Mouse (Mus musculus) cerebellum, adult (tissue): ENCODE results near the gene Zswim3.
"Not testable (repeated sequence)": the region's sequence is repeated elsewhere in the genome, so short reads cannot be mapped to it uniquely, and the experiment has no call there.

Experiments
- ATAC-seq: cut with Nextera tagmentation; 2 replicates; pipeline ENCODE4 v1.9.2; 2017; ENCODE audit warnings: mild to moderate bottlenecking, moderate library complexity, mixed read lengths; ENCODE audit not compliant: insufficient number of reproducible peaks, low FRiP score, low TSS enrichment

Gene Zswim3

DNA sequence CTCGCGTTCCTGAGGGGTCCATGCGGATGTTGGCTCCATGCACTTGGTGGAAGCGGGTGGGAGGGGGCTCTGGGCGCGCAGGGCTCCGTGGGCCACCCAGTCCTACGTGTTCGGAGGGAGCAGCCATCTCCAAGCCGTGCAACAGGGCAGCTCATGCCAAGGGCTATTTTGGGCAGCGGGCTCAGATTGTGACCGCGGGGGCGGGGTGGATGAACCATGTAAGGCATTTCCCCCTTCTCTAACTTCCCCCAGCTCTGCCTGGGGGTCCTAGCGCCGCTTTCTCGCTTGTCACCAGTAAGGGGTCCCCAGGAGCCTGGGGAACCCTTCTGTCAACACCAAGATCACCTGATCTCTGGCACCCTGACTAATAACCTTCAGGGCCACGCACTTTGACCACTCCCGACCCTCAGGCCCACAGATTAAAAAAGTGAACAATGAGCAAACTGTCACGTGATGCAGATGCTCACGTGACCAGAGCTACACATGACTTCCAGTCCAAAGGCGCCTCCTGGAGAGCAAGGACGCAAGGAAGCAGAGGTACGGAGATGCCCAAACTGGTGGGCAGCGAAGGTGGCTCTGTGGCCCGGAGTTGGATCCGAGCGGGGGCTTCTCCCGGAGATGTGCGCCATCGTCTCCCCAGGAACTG lies 28.5 kb downstream of the Zswim3 start, which contains the start of gene Neurl2:
Gene Neurl2, minus strand, starts transcription at position 143 of the 646 bp plus-strand sequence.
- ATAC-seq, result peak; percentile 57; the same call in 1 of the 2 replicates

DNA sequence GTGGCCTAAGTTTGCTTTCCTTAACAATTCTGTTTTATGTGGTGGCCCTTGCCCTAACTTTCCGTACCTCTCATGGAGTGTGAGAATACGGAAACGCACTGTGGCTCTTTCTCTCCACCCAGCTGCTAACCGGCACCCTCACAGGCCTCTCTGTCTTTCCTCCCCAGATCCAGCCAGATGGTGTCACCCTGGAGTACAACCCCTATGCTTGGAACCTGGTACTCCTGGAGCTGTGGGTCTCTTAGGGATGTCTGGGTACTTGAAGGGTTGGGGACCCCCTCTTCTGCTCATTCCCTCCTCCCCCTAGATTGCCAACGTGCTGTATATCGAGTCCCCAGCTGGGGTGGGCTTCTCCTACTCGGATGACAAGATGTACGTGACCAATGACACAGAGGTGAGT lies 29.6 kb downstream of the Zswim3 start:
- no peak for ATAC-seq

DNA sequence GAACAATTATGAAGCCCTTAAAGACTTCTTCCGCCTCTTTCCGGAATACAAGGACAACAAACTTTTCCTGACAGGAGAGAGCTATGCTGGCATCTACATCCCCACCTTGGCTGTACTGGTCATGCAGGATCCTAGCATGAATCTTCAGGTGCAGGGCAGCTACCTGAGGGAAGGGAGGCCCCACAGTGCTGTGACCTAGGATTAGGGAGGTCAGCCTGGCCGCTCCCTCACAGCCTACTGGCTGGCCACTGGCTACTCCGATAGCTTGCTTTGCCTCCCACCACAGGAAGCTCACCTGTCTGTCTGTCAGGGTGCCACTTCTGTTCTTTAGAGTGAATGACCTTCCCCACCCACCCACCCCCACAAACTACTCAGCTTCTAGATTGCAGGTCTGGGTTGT lies 30.3 kb downstream of the Zswim3 start:
- no peak for ATAC-seq

DNA sequence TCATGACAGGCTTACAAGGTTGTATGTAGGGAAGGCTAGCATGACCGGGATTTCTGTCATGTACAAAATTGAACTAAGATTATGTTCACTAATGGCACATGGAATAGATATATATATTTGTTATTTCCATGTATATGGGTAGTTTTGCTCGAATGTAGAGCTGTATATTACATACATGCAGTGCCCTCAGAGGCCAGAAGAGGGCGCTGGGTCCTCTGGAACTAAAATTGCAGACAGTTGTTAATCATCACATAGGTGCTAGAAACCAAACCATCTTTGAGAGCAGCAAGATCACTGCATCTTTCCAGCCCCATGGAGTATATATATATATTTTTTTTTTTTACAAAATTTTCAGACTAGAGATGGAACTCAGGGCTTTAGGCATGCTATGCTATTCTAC lies 40.9 kb downstream of the Zswim3 start:
- ATAC-seq, result no peak

DNA sequence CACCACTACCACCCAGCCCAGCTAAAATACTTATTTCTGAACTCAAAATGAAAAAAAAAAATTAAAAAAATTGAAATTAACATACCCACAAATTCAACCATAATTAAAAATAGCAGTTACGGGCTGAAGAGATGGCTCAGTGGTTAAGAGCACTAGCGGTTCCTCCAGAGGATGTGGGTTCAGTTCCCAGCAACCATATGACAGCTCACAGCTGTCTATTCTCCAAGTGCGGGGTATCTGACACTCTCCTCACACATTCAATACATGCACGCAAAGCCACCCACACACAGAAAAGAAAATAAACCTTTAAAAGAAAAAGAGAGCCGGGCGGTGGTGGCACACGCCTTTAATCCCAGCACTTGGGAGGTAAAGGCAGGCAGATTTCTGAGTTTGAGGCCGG lies 45.2 kb downstream of the Zswim3 start:
- no peak for ATAC-seq

DNA sequence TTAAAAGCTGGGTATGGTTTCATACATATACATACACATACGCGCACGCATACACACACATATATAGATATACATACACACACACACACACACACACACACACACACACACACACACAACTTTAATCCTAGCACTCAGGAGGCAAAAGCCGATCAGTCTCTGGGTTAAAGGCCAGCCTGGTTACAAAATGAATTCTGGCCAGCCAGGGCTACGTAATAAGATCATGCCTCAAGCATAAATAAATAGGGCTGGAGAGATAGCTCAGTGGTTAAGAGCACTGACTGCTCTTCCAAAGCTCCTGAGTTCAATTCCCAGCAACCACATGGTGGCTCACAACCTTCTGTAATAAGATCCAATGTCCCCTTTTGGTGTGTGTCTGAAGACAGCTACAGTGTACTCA lies 50.7 kb downstream of the Zswim3 start:
- ATAC-seq, result not testable (repeated sequence)

DNA sequence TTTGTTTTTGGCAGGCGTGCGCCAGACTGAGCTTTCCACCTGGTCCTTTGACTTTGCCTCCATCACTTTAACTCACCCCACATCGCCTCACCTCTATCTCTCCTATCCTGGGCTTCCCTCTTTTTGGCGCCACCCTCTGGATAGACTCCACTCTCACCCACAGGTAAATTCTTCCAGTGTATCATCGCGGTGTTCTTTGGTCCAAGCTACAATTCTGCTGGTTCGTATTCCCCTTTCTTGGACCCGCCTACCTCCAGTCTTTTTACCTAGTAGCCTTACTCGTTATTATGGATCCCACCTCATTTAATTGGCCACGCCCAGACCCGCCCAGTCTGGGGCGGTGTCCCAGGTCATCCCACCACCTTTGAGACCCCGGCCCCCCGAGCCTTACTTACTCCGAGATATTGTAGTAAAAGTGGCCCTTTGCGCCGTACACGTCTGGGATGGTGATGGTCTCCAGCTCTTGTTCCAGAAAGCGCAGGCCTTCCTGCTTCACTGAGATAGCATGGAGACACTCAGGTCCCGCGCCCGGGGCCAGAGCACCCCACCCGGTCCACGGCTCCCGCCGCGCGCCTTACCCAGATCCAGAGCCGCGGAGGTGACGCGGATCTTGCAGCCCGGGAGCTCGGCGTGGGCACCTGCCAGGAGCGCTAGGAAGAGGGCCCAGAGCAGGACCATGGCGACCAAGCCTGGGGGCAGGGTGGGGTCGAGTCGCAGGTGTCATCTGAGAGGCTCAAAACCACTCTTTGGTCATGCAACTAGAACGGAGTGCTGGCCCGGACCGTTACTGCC lies 51.6 kb downstream of the Zswim3 start:
- ATAC-seq, result 0 out of 2 replicates have a peak, but pooled peaks have one; percentile 26

DNA sequence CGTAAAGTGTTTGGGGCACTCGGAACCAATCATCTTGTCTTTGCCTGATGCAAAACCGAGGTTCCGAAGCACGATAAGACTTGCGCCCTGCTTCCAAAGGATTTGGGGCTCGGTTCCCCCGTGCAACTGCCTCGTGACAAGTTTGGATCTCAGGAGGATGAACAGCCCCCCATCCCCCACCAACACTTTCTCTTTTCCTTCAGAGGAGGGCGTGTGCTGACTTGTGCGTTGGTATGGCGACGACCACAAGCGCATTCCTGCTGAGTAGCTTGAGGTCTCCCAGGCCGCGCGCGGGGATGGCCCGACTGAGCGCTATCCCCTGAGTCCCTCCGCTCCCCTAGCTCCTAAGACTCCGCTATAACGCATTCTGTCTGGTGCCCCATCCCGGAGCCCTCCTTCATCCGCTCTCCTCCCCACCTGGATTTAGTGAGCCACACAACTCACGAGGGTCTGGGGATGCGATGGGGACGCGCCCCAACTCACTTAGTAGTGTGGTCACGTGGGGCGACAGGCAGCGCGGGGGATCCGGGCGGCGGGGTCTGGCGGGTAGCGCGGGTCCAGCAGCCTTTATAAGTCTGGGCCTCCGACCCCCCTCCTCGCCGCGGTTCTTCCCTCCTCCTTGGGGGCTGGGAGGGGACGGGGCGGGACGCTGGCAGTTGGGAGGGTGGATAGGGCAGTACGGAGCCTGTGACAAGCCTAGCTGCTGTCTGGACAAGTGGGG lies 52.4 kb downstream of the Zswim3 start, which contains the start of gene Pltp:
Gene Pltp, minus strand, starts transcription at position 611 of the 721 bp plus-strand sequence.
- ATAC-seq, result no peak

DNA sequence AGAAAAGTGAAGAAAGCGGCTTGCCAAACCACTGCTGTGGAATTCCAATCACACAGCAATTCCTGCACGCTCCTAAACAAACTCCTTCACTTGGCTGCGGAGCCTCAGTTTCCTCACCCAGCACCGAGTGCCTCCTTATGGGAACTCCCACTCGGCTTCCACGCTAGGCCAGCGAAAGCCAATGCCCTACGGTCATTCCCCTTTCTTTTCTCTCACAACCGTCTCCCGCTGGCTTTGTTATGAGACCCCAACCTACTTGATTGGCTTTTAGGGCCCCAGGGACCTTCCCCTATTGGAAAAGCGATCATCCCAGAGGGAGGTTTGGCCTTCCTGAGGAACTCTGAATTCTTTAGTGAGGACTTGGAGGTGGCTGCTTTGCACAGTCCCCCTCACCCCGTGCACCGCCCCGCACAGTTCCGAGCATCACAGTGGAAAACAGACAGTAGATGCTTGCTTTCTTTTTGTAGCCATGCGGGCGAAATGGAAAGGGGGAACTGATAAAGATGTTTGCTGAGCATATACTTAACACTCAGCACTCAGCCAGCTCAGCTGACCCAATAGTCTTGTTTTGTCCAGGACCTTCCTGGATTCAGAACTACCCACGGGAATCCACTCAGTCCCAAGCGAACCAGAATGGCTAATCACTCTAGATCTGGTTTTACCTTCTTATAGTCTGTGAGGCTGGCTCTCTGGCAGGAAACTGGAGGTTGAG lies 53.1 kb downstream of the Zswim3 start:
- no peak for ATAC-seq

DNA sequence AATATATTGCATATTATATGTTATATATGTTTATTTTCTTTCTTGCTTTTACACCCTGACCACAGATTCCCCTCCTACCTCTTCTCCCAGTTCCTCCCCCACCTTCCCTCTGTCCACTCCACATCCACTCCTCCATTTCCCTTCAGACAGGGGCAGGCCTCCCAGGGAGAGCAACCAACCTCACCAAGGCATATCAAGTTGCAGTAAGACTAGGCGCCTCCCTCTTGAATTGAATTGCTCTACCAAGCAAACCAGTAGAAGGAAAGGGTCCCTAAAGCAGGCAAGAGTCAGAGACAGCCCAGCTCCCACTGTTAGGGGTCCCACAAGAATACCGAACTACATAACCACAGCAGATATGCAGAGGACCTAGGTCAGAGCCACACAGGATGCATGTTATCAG lies 54.3 kb downstream of the Zswim3 start:
- no peak for ATAC-seq

DNA sequence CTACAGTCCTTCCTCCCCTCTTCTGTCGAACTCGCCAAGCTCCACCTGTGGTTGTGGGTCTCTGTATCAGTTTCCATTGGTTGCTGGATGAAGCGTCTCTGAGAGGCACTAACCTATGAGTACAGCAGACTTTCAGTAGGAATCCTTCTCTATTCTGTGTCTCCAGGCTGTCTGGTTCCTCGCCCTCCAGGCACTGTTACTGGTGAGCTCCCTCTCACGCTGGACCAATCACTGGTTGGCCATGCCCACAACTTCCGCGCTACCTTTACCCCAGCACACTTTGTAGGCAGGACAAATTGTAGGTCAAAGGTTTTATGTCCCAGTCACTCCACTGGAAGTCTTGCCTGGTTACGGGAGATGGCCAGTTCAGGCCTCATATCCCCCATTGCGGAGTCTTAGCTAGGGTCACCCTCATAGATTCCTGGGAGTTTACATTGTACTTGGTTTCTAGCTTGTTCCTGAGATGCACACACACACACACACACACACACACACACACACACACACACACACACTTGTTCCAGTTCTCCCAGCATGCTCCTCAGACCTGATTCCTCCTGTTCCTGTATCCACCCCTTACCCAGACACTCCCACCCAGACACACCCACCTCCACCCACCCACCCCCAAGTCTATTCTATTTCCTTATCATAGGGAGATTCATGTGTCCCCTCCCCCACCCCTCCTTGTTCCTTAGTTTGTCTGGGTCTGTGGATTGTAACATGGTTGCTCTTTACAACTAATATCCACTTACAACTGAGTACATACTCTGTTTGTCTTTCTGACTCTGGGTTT lies 54.9 kb downstream of the Zswim3 start:
- no peak for ATAC-seq

DNA sequence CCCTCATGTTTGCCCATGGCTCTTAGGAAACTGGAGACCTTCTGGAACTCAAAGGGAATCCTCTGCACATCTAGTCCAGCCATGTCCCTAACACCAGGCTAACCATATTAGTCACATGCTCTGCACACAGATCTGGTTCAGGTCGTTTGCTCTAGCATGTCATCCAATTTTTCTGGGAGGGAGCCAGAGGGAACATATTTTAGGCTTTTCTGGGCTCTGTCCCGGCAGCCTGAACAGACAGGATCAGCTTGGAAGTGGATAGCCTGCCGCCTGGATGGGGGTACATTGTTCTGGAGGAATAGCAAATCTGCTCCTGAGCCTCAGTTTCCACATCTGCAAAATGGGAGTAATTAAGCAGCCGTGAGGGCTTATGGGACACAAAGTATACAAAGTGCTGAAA lies 56.2 kb downstream of the Zswim3 start:
- ATAC-seq, result no peak

DNA sequence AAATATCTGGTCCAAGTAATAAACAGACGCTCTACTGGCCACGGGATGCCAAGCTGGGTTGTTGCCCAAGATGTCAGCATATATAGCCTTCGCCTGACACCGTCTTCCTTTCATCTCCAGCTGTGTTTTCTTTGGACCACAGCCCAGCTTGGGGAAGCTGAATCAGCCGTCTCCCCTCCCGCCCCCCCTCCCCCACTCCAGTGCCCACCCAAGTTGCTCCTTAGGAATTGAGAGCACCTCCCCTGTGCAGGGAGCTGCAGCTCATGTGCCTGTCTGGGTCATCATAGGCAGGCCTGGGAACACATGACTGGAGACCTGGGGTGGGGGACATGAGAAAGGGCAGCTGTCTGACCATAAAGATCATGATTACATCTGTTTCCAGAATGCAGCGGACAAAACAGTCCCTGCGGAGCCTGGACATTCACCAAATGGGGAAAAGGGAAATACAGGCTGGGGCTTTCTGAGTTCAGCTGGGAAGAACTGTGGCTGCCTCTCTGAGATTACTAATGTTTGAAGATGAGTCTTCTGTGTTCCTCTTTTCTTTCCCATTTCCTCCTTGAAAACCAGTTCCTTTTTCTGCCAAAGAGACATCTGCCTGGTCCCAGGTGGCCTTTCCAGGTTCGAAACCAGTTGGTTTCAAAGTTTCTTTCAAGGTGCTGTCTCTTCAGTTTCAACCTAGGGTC lies 57.4 kb downstream of the Zswim3 start:
- no peak for ATAC-seq

DNA sequence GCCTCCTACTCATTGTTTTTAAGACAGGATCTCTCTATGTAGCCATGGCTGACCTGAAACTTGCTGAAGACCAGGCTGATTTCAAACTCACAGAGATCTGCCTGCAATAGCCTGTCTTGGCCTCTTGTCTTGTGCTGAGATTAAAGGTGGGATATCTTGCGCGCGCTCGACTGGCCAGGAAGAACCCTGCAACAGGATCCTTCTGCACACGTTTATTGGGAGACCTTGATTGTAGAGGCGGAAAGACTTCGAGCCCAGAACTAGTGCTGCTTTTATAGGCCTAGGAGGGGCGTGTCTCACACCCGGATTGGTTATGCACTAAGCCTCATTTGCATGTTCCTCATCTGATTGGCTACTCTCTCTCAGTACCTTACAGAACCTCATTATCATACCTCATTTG lies 58.5 kb downstream of the Zswim3 start:
- not testable (repeated sequence) for ATAC-seq

DNA sequence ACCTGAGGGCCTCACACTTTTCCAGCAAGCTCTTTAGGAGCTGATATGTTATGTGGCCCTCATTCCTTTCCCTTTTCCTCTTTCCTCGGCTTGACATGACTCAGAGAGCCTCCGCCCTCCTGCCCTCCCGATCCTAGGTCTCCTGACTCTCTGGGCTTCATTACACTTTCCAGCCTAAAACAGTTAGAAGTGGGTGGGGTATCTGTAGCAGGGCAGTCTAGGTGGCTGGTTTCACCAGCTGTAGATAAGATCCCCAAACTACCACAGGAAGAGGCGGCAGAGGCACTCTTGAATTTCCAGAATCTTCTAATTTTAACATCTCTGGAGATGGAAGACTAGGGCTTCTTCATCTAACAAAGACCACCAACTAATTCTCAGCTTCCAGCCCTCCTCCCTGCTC lies 59.7 kb downstream of the Zswim3 start:
- ATAC-seq, result no peak

DNA sequence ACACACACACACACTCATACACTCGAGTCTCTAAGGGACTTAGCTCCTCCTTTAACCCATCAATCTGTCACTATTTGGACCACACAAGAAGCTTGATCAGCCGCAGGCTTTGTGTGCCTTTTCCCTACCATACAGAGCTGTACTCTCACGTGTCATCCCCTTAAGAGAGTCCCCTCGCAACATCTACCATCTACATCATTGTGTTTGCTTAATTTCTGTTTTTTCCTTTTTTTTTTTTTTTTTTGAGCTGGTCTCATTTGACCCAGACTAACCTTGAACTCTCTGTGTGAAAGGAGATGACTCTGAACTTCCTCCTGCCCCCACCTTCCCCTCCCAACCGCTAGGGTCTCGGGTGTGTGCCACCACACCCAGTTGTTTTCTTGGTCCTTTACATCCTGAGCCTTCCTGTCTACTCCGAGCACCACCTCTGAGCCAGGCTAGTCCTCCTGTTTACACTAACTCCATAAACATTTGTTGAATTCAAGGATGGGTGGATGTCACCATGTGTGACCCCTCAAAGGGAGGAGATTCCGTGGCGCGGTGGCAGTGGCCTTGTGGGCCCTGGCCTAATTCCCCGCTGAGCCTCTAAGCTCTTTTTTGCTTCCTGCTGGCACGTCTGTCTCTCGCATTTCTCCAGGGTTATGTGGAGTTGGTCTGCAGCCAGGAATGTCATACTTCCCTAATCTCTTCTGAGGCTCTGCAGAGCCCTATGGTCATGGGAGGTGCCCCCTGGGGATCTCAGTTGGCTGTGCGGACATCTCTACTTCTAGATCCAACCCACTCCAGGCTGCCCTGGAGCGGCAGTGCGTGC lies 62.0 kb downstream of the Zswim3 start:
- no peak for ATAC-seq

DNA sequence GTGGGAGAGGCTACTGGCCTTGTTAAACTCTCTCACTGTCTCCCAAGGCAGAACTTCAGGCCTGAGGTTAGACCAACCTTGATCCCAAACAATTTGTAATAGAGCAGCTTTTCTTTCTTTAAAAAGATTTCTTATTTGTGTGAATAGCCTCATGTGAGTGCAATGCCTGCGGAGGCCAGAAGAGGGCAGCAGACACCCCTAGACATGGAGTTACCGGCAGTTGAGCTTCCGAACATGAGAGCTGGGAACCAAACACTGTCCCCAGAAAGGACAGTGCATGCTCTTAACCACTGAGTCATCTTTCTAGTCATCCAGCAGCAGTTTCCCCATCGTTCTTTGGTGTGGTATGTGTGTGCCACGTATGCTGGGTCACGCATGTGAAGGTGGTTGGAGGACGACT lies 62.7 kb downstream of the Zswim3 start:
- ATAC-seq, result no peak

DNA sequence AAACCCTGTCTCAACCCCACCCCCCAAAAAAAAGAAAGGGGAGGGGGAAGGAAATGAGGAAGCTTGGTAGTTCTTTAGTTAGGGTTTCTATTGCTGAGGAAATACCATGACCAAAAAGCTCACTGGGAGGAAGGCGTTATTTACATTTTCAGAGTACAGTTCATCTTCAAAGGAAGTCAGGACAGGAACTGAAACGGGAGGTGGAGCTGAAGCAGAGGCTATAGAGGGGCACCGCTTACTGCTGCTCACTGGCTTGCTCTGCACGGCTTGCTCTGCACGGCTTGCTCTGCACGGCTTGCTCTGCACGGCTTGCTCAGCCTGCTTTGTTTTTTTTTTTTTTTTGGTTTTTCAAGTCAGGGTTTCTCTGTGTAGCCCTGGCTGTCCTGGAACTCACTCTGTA lies 63.6 kb downstream of the Zswim3 start:
- ATAC-seq, result no peak
